Mouse (Mus musculus) frontal cortex, postnatal 14 days (tissue): Measurements from ENCODE around the gene Rfx2.
A peak's percentile ranks its signal among the peaks of the same experiment; 100 is the strongest.

ENCODE experiments used
- DNase-seq, 2 experiments: peaks; one replicate each; pipeline ENCODE4 v3.0.0; 2022; ENCODE audit warnings: low spot score in 2 of 2

Gene Rfx2

GRCm38 (mm10) chr17:56780291-56780978 is 50.4 kb downstream of the Rfx2 start:
- no peak for DNase-seq

- no peak for DNase-seq
These were observed 51.9 kb downstream of the Rfx2 start for GRCm38 (mm10) chr17:56778779-56779362.

GRCm38 (mm10) chr17:56777568-56777967 is 53.2 kb downstream of the Rfx2 start:
- no peak for DNase-seq

GRCm38 (mm10) chr17:56769950-56770349 is 60.9 kb downstream of the Rfx2 start, which contains the start of gene Prr22:
Gene Prr22 (plus strand): TSS chr17:56770250.
- DNase-seq, result no peak

- DNase-seq, result no peak
These were observed 61.9 kb downstream of the Rfx2 start for GRCm38 (mm10) chr17:56768941-56769340.

- no peak for DNase-seq
These were observed 63.2 kb downstream of the Rfx2 start for GRCm38 (mm10) chr17:56767531-56768135.

GRCm38 (mm10) chr17:56766631-56767405 is 64.0 kb downstream of the Rfx2 start:
- DNase-seq, result no peak

- peak in 1 of 2 experiments; percentile 37 for DNase-seq
These were observed 65.4 kb downstream of the Rfx2 start for GRCm38 (mm10) chr17:56765431-56765830.

- peak; percentile 83 to 86 for DNase-seq
These were observed 66.1 kb downstream of the Rfx2 start, which contains the start of gene Dus3l for GRCm38 (mm10) chr17:56764474-56765354. Gene Dus3l (plus strand): TSS chr17:56764757.

- no peak for DNase-seq
These were observed 67.0 kb downstream of the Rfx2 start for GRCm38 (mm10) chr17:56763741-56764250.

GRCm38 (mm10) chr17:56762769-56763731 is 67.8 kb downstream of the Rfx2 start:
- peak; percentile 48 to 54 for DNase-seq

- DNase-seq, result peak; percentile 61 to 79
These were observed 68.8 kb downstream of the Rfx2 start for GRCm38 (mm10) chr17:56761991-56762410.

- no peak for DNase-seq
These were observed 69.7 kb downstream of the Rfx2 start for GRCm38 (mm10) chr17:56761077-56761476.

- DNase-seq, result no peak
These were observed 71.6 kb downstream of the Rfx2 start for GRCm38 (mm10) chr17:56759261-56759660.

- DNase-seq, result peak; percentile 51 to 56
These were observed 72.7 kb downstream of the Rfx2 start for GRCm38 (mm10) chr17:56758132-56758531.

GRCm38 (mm10) chr17:56757416-56758123 is 73.2 kb downstream of the Rfx2 start, which contains the start of gene Nrtn:
Gene Nrtn (minus strand): TSS chr17:56757530.
- DNase-seq, result peak in 1 of 2 experiments; percentile 53

- no peak for DNase-seq
These were observed 74.0 kb downstream of the Rfx2 start for GRCm38 (mm10) chr17:56756703-56757399.
